Mouse (Mus musculus) kidney, embryonic 16.5 days (tissue): ENCODE measurements around the gene Alox12. TPM values are rescaled to one million over a fixed set of nuclear protein-coding genes. Genes with fewer than 3 reads are reported as not detected.
A peak's percentile ranks its signal among the peaks of the same experiment; 100 is the strongest.

Source experiments
- ATAC-seq: fragments of 200-750 bp; cut with Nextera tagmentation; 2 replicates; pipeline ENCODE4 v1.8.0; 2017; ENCODE audit warnings: moderate TSS enrichment; ENCODE audit not compliant: low FRiP score, low TSS enrichment
- H3K27ac ChIP-seq: fragments of 300-500 bp; sonication (generic); 2 replicates; pipeline ENCODE4 v1.5.1; 2014; ENCODE audit warnings: low read length
- H3K27me3 ChIP-seq: fragments of 300-500 bp; sonication (generic); 2 replicates; pipeline ENCODE4 v1.6.1; 2014; ENCODE audit warnings: low read length, control low read depth, mixed read lengths; ENCODE audit not compliant: insufficient read depth
- H3K36me3 ChIP-seq: fragments of 300-500 bp; sonication (generic); 2 replicates; pipeline ENCODE4 v1.6.1; 2014; ENCODE audit warnings: low read length, control low read depth, mixed read lengths; ENCODE audit not compliant: insufficient read depth
- H3K4me1 ChIP-seq: fragments of 300-500 bp; sonication (generic); 2 replicates; pipeline ENCODE4 v1.6.1; 2014; ENCODE audit warnings: low read length, control low read depth, mixed read lengths; ENCODE audit not compliant: insufficient read depth
- H3K4me2 ChIP-seq: fragments of 300-500 bp; sonication (generic); replicated peaks from 2 replicates; pipeline ENCODE4 v1.6.1; 2014; ENCODE audit warnings: low read depth, low read length
- H3K4me3 ChIP-seq: fragments of 300-500 bp; sonication (generic); 2 replicates; pipeline ENCODE4 v1.5.1; 2014; ENCODE audit warnings: mild to moderate bottlenecking, low read length
- H3K9ac ChIP-seq: fragments of 300-500 bp; sonication (generic); replicated peaks from 2 replicates; pipeline ENCODE4 v1.6.1; 2014; ENCODE audit warnings: low read length
- H3K9me3 ChIP-seq: fragments of 300-500 bp; sonication (generic); 2 replicates; pipeline ENCODE4 v1.6.1; 2016; ENCODE audit warnings: low read length, control low read depth
- WGBS: fragments of 180-500 bp; shearing (Covaris S2); extraction: QIAGEN DNeasy Blood & Tissue Kit; methylation state at CpG from one replicate; pipeline ENCODE4 v1.1.7; 2014; 5-methylcytosine and 5-hydroxymethylcytosine counted together
- polyA plus RNA-seq: library from polyadenylated mRNA; unstranded; fragments of >200 nt; fragmentation: Nextera tagmentation; extraction: Ambion mirVana; gene quantifications from 2 replicates; pipeline ENCODE4 v1.2.1, GENCODE M21; 2015

Alox12 gene
- polyA plus RNA-seq, 1 experiment from 2014 or later, result 6.9 TPM

- H3K9me3 ChIP-seq, result no peaks in the 10 kb centered on the region
- peaks cover 25% of the 10 kb centered on the region for H3K4me1 ChIP-seq
- no peaks in the 10 kb centered on the region for H3K36me3 ChIP-seq
- peaks cover 55% of the 10 kb centered on the region for H3K27me3 ChIP-seq
- H3K9ac ChIP-seq, result peak overlapping the region; percentile 69
- no peak for ATAC-seq
- peak overlapping the region; percentile 7; the same call in 1 of the 2 replicates for H3K27ac ChIP-seq
- WGBS, result 6% methylated on average over 18 of the region's 18 CpGs
- H3K4me3 ChIP-seq, result peak overlapping the region; percentile 48
- H3K4me2 ChIP-seq, result peak overlapping the region; percentile 56
Measured at GRCm38 (mm10) chr11:70226602-70226890, 28.6 kb downstream of the Alox12 start.

- peak overlapping the region; percentile 23 for H3K27ac ChIP-seq
Measured at GRCm38 (mm10) chr11:70225798-70226601, 29.2 kb downstream of the Alox12 start.

GRCm38 (mm10) chr11:70223724-70224123 lies 31.4 kb downstream of the Alox12 start:
- H3K9me3 ChIP-seq, result no peaks in the 10 kb centered on the region
- peak overlapping the region; percentile 67 for H3K27ac ChIP-seq
- H3K36me3 ChIP-seq, result no peaks in the 10 kb centered on the region
- no peak overlapping the region for H3K4me3 ChIP-seq
- 76% methylated on average over 9 of the region's 9 CpGs for WGBS
- ATAC-seq, result no peak
- peaks cover 24% of the 10 kb centered on the region for H3K4me1 ChIP-seq
- 0 out of 2 replicates have a peak overlapping the region, but pooled peaks have one; percentile 5 for H3K9ac ChIP-seq
- H3K4me2 ChIP-seq, result peak overlapping the region; percentile 56; the same call in 1 of the 2 replicates
- peaks cover 40% of the 10 kb centered on the region for H3K27me3 ChIP-seq

More at GRCm38 (mm10) chr11:70225798-70226601, 29.2 kb downstream of the Alox12 start:
- H3K36me3 ChIP-seq, result no peaks in the 10 kb centered on the region
- H3K4me2 ChIP-seq, result peak overlapping the region; percentile 56
- WGBS, result 17% methylated on average over 27 of the region's 27 CpGs
- H3K9me3 ChIP-seq, result no peaks in the 10 kb centered on the region
- peak overlapping the region; percentile 48 for H3K4me3 ChIP-seq
- ATAC-seq, result no peak
- peaks cover 25% of the 10 kb centered on the region for H3K4me1 ChIP-seq
- peaks cover 55% of the 10 kb centered on the region for H3K27me3 ChIP-seq
- peak overlapping the region; percentile 69 for H3K9ac ChIP-seq

- Histone ChIP-seq H3K36me3 (no peaks in the 10 kb centered on the region), H3K9me3 (no peaks in the 10 kb centered on the region), H3K4me1 (peaks cover 27% of the 10 kb centered on the region), H3K27me3 (peaks cover 25% of the 10 kb centered on the region), H3K9ac (peak overlapping the region; percentile 50), H3K4me2 (peak overlapping the region; percentile 72), H3K27ac (peak overlapping the region; percentile 73), H3K4me3 (peak overlapping the region; percentile 53)
- ATAC-seq, result no peak; the same call in 1 of the 2 replicates
- 13% methylated on average over 14 of the region's 14 CpGs for WGBS
Measured at GRCm38 (mm10) chr11:70221603-70222500, 33.3 kb downstream of the Alox12 start.

GRCm38 (mm10) chr11:70220731-70221602 lies 34.2 kb downstream of the Alox12 start, which contains the start of gene Slc16a13:
Gene Slc16a13, minus strand, starts transcription at chr11:70221064.
- ATAC-seq, result peak; percentile 92
- H3K9ac ChIP-seq, result peak within 1 kb of the TSS; percentile 70

GRCm38 (mm10) chr11:70220323-70220722 lies 34.8 kb downstream of the Alox12 start:
- WGBS, result 2% methylated on average over 24 of the region's 24 CpGs
- peak overlapping the region; percentile 72 for H3K4me2 ChIP-seq

More at GRCm38 (mm10) chr11:70220731-70221602, 34.2 kb downstream of the Alox12 start, which contains the start of gene Slc16a13:
- no peaks in the 10 kb centered on the region for H3K9me3 ChIP-seq
- peak within 1 kb of the TSS; percentile 53 for H3K4me3 ChIP-seq
- H3K4me2 ChIP-seq, result peak within 1 kb of the TSS; percentile 72
- whole genome bisulfite sequencing, result under 1% methylated on average over 28 of the region's 28 CpGs
- H3K27ac ChIP-seq, result peak within 1 kb of the TSS; percentile 79
- H3K4me1 ChIP-seq, result peaks cover 21% of the 10 kb centered on the region
- H3K27me3 ChIP-seq, result peaks cover 22% of the 10 kb centered on the region
- no peaks in the 10 kb centered on the region for H3K36me3 ChIP-seq

GRCm38 (mm10) chr11:70219873-70220272 lies 35.3 kb downstream of the Alox12 start:
- peaks cover 24% of the 10 kb centered on the region for H3K4me1 ChIP-seq
- peaks cover 25% of the 10 kb centered on the region for H3K27me3 ChIP-seq
- WGBS, result 63% methylated on average over 7 of the region's 7 CpGs
- H3K9me3 ChIP-seq, result no peaks in the 10 kb centered on the region
- peak overlapping the region; percentile 53 for H3K4me3 ChIP-seq
- peak overlapping the region; percentile 72 for H3K4me2 ChIP-seq
- H3K36me3 ChIP-seq, result no peaks in the 10 kb centered on the region
- ATAC-seq, result no peak
- peak overlapping the region; percentile 70 for H3K9ac ChIP-seq
- no peak overlapping the region for H3K27ac ChIP-seq

More at GRCm38 (mm10) chr11:70220323-70220722, 34.8 kb downstream of the Alox12 start:
- no peaks in the 10 kb centered on the region for H3K9me3 ChIP-seq
- ATAC-seq, result no peak
- peak overlapping the region; percentile 70 for H3K9ac ChIP-seq
- H3K4me1 ChIP-seq, result peaks cover 21% of the 10 kb centered on the region
- H3K36me3 ChIP-seq, result no peaks in the 10 kb centered on the region
- H3K4me3 ChIP-seq, result peak overlapping the region; percentile 53
- H3K27ac ChIP-seq, result peak overlapping the region; percentile 79
- peaks cover 22% of the 10 kb centered on the region for H3K27me3 ChIP-seq

GRCm38 (mm10) chr11:70218741-70219470 lies 36.2 kb downstream of the Alox12 start:
- no peak overlapping the region for H3K4me3 ChIP-seq
- H3K27me3 ChIP-seq, result peaks cover 35% of the 10 kb centered on the region
- peak overlapping the region; percentile 72; the same call in 1 of the 2 replicates for H3K4me2 ChIP-seq
- H3K9ac ChIP-seq, result no peak overlapping the region
- no peak for ATAC-seq
- H3K36me3 ChIP-seq, result no peaks in the 10 kb centered on the region
- H3K4me1 ChIP-seq, result peaks cover 33% of the 10 kb centered on the region
- peak overlapping the region; percentile 19; the same call in 1 of the 2 replicates for H3K27ac ChIP-seq
- H3K9me3 ChIP-seq, result no peaks in the 10 kb centered on the region
- 84% methylated on average over 15 of the region's 15 CpGs for WGBS
